Mouse (Mus musculus): ENCODE data around the gene Zc2hc1c.

The Zc2hc1c gene

GRCm38 (mm10) chr12:85341131-85341530 is 52.7 kb downstream of the Zc2hc1c start:
- no peak for DNase-seq

GRCm38 (mm10) chr12:85342310-85342709 is 53.9 kb downstream of the Zc2hc1c start:
- DNase-seq: no peak

- no peak for DNase-seq
Measured at GRCm38 (mm10) chr12:85344252-85344651, 55.9 kb downstream of the Zc2hc1c start.

- no peak for DNase-seq
Measured at GRCm38 (mm10) chr12:85345559-85345958, 57.2 kb downstream of the Zc2hc1c start.

DNA sequence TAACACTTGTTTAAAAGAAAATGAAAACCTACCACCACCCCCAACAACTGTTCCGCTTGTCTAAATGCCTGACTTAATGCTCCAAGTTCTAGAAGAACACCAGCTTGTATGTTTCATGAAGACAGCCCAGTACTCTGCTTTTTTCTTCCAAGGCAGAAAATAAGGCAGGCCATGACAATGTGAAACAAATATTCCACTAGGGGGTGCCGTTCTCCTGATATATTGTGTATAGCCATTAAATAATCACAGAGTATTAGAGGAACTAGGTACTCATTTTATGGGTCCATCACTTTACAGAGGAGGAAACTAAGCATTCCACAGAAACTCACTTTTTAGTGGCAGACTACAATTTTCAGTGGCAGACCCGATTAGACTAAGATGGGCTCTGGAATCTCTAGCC is 58.0 kb downstream of the Zc2hc1c start:
- no peak for DNase-seq

- no peak for DNase-seq
Measured at GRCm38 (mm10) chr12:85347196-85347595, 58.8 kb downstream of the Zc2hc1c start.

- no peak for DNase-seq
Measured at GRCm38 (mm10) chr12:85348338-85348737, 59.9 kb downstream of the Zc2hc1c start.
